Mouse (Mus musculus) regulatory T cell (primary cell): ENCODE data around the gene Masp1.

ENCODE experiments used
- in situ Hi-C: fragments of 300-600 bp; cut with MboI, MseI; formaldehyde crosslinking; loops from one replicate; pipeline ENCODE4 v1.15.1; 2025; ENCODE audit warnings: high pct_unique_total_duplicates

The Masp1 gene

GRCm38 (mm10) chr16:23513401-23513800 lies 7.2 kb downstream of the Masp1 start:
- in situ Hi-C loops: no loop called here

GRCm38 (mm10) chr16:23511166-23511935 lies 9.3 kb downstream of the Masp1 start:
- in situ Hi-C loops: no loop called here

- in situ Hi-C loops: no loop called here
Observed at GRCm38 (mm10) chr16:23505904-23506687, 14.5 kb downstream of the Masp1 start.

- in situ Hi-C loops: no loop called here
Observed at GRCm38 (mm10) chr16:23504320-23504744, 16.3 kb downstream of the Masp1 start.

GRCm38 (mm10) chr16:23503351-23503750 lies 17.3 kb downstream of the Masp1 start:
- in situ Hi-C loops: no loop called here

- in situ Hi-C loops: no loop called here
Observed at GRCm38 (mm10) chr16:23502478-23502877, 18.1 kb downstream of the Masp1 start.

GRCm38 (mm10) chr16:23501288-23501687 lies 19.3 kb downstream of the Masp1 start:
- in situ Hi-C loops: no loop called here

GRCm38 (mm10) chr16:23500558-23500957 lies 20.1 kb downstream of the Masp1 start:
- in situ Hi-C loops: no loop called here

- in situ Hi-C loops: no loop called here
Observed at GRCm38 (mm10) chr16:23498691-23499131, 21.9 kb downstream of the Masp1 start.

GRCm38 (mm10) chr16:23497881-23498280 lies 22.7 kb downstream of the Masp1 start:
- in situ Hi-C loops: no loop called here

- in situ Hi-C loops: no loop called here
Observed at GRCm38 (mm10) chr16:23497440-23497839, 23.2 kb downstream of the Masp1 start.

- in situ Hi-C loops: no loop called here
Observed at GRCm38 (mm10) chr16:23496245-23496924, 24.2 kb downstream of the Masp1 start.

GRCm38 (mm10) chr16:23492783-23493182 lies 27.8 kb downstream of the Masp1 start:
- in situ Hi-C loops: no loop called here

- in situ Hi-C loops: no loop called here
Observed at GRCm38 (mm10) chr16:23483292-23483691, 37.3 kb downstream of the Masp1 start.

GRCm38 (mm10) chr16:23482846-23483245 lies 37.8 kb downstream of the Masp1 start:
- in situ Hi-C loops: no loop called here

- in situ Hi-C loops: no loop called here
Observed at GRCm38 (mm10) chr16:23482218-23482617, 38.4 kb downstream of the Masp1 start.

GRCm38 (mm10) chr16:23479872-23480603 lies 40.6 kb downstream of the Masp1 start:
- in situ Hi-C loops: no loop called here

GRCm38 (mm10) chr16:23476598-23476997 lies 44.0 kb downstream of the Masp1 start:
- in situ Hi-C loops: no loop called here

GRCm38 (mm10) chr16:23475651-23476050 lies 45.0 kb downstream of the Masp1 start:
- in situ Hi-C loops: no loop called here

- in situ Hi-C loops: no loop called here
Observed at GRCm38 (mm10) chr16:23472046-23472445, 48.6 kb downstream of the Masp1 start.

- in situ Hi-C loops: no loop called here
Observed at GRCm38 (mm10) chr16:23471551-23471950, 49.1 kb downstream of the Masp1 start.
